Mouse (Mus musculus): ENCODE data around the gene Ndufc1.

Ndufc1 gene

DNA sequence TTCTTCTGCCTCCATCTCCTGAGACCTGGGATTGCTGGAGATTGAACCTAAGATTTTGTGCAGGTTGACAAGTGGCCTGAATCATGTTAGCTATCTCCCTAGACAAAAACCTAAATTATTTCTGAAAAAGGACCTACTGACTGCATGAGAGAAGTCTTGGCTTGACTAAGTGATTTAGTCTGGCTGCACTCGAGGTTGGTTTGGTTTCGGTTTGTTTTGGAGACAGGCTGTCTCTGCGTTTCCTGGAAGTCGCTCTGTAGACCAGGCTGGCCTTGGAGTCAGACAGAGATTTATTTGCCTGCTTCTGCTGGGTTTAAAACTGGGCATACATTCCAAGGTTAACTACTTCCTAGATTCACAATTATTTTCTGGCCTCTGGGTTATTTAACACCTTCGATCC is 35.9 kb downstream of the Ndufc1 start:
- CTCF ChIA-PET = interaction anchor here (0.7 kb wide), 1 partner anchor 833 kb away, joined by 3 read pairs; no protein-coding TSS in a partner anchor

GRCm38 (mm10) chr3:51371826-51372225 is 37.0 kb downstream of the Ndufc1 start:
- CTCF ChIA-PET = no interaction called here

- CTCF ChIA-PET = no interaction called here
These were observed 40.8 kb downstream of the Ndufc1 start for GRCm38 (mm10) chr3:51368011-51368410.

- CTCF ChIA-PET = interaction anchor here (0.6 kb wide), 1 partner anchor 48 kb away, joined by 4 read pairs; no protein-coding TSS in a partner anchor
These were observed 41.9 kb downstream of the Ndufc1 start for GRCm38 (mm10) chr3:51366926-51367325.

GRCm38 (mm10) chr3:51365517-51365882 is 43.3 kb downstream of the Ndufc1 start:
- CTCF ChIA-PET = interaction anchor here (0.7 to 1.4 kb wide), 4 partner anchors 12 to 192 kb away, joined by 3 to 7 read pairs (median 4); no protein-coding TSS in a partner anchor

DNA sequence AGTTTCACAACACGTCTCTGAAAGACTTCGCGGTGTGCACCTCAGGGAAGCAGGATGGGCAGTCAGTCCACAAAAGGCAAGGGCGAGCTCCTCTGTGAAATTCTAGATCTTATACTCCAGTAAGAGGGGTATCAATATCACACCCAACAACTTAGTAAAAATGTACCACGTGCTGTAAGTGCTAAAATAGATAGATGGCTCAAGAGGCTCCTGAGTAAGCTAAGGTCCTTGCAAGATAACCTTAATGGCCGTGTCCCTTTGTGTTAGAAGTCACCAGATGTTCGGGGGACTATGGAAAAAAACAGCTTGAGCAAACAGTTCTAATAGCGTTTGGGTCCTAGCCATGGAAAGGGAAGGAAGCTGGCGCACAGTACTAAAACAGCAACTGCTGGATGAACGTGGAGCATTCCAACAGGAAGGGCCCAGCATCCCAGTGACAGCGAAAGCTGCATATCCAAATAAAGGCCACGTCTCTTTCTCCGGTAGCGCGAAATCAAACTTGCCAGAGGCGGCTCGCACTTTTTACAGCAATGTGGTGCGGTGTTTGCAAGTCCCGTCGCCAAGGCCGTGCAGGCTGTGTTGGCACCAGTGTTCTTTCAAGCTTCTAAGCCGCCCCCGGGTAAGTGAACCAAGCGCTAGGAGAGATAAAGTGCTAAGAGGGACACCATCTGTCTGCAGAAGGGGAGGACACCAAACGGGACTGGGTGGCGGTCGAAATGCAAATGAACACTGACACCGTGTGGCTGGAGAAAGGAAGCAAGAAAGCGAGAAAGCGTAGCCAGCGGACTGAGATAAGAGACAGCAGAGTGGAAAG is 43.9 kb downstream of the Ndufc1 start:
- CTCF ChIA-PET = interaction anchor here (0.7 to 1.5 kb wide), 5 partner anchors 11 to 193 kb away, joined by 3 to 7 read pairs (median 4); no protein-coding TSS in a partner anchor

GRCm38 (mm10) chr3:51361066-51361465 is 47.7 kb downstream of the Ndufc1 start:
- CTCF ChIA-PET = no interaction called here

GRCm38 (mm10) chr3:51359558-51360307 is 49.1 kb downstream of the Ndufc1 start:
- CTCF ChIA-PET = interaction anchor here (0.6 to 0.7 kb wide), 2 partner anchors 32 to 123 kb away, joined by 3 read pairs; no protein-coding TSS in a partner anchor

DNA sequence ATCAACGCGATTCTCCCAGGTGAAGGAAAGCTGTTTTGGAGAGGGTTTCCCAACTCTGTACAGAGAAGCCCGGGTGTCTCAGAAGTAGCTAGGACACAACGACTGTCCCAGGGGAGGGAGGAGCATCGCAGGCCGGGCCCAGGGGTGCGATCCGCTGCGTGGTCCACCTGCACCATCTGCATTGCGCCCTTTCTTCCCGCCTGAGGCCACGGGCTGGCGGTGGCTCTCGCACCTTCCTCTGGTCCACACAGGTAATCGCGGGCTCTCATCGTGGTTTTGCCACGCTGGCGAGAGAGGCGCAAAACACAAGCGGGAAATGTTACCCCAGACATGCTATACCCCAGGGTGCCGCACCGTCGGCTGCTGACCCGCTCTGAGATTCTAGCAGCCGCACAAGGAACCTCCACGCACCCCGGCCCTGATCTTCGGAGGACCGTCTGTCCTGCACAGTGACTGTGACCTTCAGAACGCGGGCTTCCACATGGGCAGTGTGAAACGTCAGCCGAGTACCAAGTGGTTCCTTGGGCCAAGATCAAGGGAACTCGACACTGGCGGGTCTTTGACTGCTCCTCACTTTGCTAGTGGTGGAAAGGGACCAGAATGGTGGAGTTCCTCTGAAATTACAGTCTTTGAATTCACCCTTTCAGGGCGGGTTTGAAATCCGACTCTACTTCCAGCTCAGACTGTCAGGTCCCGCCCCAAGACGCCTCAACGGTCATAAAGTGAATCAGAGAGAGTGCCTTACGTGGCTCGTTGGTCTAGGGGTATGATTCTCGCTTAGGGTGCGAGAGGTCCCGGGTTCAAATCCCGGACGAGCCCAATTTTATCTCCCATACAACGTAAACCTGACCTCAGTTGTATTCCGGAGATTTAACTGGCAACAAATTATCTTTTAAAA is 49.9 kb downstream of the Ndufc1 start:
- CTCF ChIA-PET = interaction anchor here (0.6 kb wide), 1 partner anchor 45 kb away, joined by 3 read pairs; no protein-coding TSS in a partner anchor

- CTCF ChIA-PET = interaction anchor here (0.6 to 1.1 kb wide), 3 partner anchors 44 to 1913 kb away, joined by 3 to 15 read pairs (median 4); no protein-coding TSS in a partner anchor
These were observed 50.6 kb downstream of the Ndufc1 start for GRCm38 (mm10) chr3:51358181-51358580.

- CTCF ChIA-PET = interaction anchor here (0.6 to 1.1 kb wide), 4 partner anchors 18 to 1914 kb away, joined by 3 to 15 read pairs (median 4); no protein-coding TSS in a partner anchor
These were observed 51.2 kb downstream of the Ndufc1 start for GRCm38 (mm10) chr3:51357624-51358023.

DNA sequence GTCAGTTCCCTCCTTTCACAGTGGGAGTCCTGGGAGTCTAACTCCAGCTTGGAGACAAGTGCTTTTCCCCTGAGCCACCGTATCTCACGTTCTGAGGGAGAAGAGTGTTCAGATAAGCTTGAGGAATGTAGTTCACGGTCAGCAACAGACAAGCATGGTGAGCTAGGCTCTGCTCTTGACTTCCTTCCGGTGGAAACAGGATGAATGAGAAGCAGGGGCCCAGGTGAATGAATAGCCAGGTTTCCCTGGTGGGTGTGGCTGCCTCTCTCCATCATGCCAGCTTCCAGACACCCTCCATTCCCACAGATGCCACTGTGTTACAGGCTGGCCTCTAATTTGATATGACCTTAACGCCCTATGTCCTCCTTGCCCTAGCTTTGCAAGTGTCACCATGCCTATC is 51.7 kb downstream of the Ndufc1 start:
- CTCF ChIA-PET = interaction anchor here (0.6 to 1.1 kb wide), 3 partner anchors 18 to 121 kb away, joined by 4 to 5 read pairs (median 4); no protein-coding TSS in a partner anchor

DNA sequence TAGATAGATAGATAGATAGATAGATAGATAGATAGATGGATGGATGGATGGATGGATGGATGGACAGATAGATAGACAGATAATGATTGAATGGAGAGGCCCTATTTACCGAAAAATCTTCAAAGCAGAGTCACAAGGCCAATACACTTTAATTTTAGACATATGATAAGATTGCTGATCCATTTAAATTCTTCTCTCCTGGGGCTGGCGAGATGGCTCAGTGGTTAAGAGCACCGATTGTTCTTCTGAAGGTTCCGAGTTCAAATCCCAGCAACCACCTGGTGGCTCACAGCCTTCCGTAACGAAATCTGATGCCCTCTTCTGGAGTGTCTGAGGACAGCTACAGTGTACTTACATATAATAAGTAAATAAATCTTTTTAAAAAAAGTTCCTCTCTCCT is 53.8 kb downstream of the Ndufc1 start:
- CTCF ChIA-PET = interaction anchor here (0.7 to 1.2 kb wide), 2 partner anchors 67 to 358 kb away, joined by 3 to 4 read pairs; no protein-coding TSS in a partner anchor

All from spleen, embryonic (tissue).